Mouse (Mus musculus) E14TG2a.4 (cell line): ENCODE measurements at regions not wholly inside any gene's neighbourhood (a gene's known extent, or its start where the extent isn't known, plus 50 kb on each side); places are given as distances from the start of the nearest gene placed in this dataset.

Experiments used
- H3K27me3 ChIP-seq: 2 replicates; pipeline ENCODE4 v1.6.1; 2014; ENCODE audit warnings: low read length, control low read depth; ENCODE audit not compliant: insufficient read depth
- H3K36me3 ChIP-seq: 2 replicates; pipeline ENCODE4 v1.6.1; 2014; ENCODE audit warnings: low read length, control low read depth; ENCODE audit not compliant: insufficient read depth
- H3K4me1 ChIP-seq: replicated peaks from 2 replicates; pipeline ENCODE4 v1.6.1; 2014; ENCODE audit warnings: low read depth, low read length, control low read depth
- H3K4me3 ChIP-seq: replicated peaks from 2 replicates; pipeline ENCODE4 v1.5.1; 2014; ENCODE audit warnings: mild to moderate bottlenecking, low read length
- H3K9me3 ChIP-seq: 2 replicates; pipeline ENCODE4 v1.6.1; 2014; ENCODE audit warnings: low read length, control low read depth
- CTCF ChIP-seq: conservative IDR thresholded peaks from 2 replicates; pipeline ENCODE4 v1.5.1; 2014; ENCODE audit warnings: low read length
- NANOG ChIP-seq: IDR thresholded peaks from 2 replicates; pipeline ENCODE4 v1.6.1; 2014; ENCODE audit warnings: borderline replicate concordance, low read length, mixed read lengths
- POU5F1 ChIP-seq: IDR thresholded peaks from 2 replicates; pipeline ENCODE4 v1.6.1; 2014; ENCODE audit warnings: low read length, borderline replicate concordance

DNA sequence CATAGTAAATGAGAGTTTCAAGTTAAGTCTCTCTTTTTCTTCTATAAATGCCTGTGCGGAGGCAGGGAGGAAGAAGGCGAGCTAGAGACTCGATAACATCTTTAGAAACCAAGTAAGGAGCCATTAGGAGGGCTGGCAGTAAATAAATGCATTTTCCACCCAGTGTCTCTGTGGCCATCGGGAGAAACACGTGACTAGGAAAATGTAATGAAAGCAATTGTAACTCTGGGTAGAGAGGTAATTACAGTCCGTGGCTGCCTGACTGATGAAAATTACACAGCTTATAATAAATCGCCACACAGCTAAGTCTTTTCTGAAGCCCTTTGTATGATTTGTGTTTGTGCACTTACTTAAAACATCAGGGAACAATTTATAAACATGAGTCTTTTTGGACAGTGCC is 77.4 kb upstream of the Cox10 start:
- no peaks in the 10 kb centered on the region for H3K36me3 ChIP-seq
- no peak overlapping the region for H3K4me3 ChIP-seq
- no peaks in the 10 kb centered on the region for H3K9me3 ChIP-seq
- no peaks in the 10 kb centered on the region for H3K4me1 ChIP-seq
- TF ChIP-seq NANOG (no peak), POU5F1 (no peak)
- no peaks in the 10 kb centered on the region for H3K27me3 ChIP-seq

- no peaks in the 10 kb centered on the region for H3K4me1 ChIP-seq
- TF ChIP-seq POU5F1 (no peak), CTCF (no peak), NANOG (no peak)
Measured at GRCm38 (mm10) chr11:64139483-64139882, 60.2 kb upstream of the Cox10 start.

DNA sequence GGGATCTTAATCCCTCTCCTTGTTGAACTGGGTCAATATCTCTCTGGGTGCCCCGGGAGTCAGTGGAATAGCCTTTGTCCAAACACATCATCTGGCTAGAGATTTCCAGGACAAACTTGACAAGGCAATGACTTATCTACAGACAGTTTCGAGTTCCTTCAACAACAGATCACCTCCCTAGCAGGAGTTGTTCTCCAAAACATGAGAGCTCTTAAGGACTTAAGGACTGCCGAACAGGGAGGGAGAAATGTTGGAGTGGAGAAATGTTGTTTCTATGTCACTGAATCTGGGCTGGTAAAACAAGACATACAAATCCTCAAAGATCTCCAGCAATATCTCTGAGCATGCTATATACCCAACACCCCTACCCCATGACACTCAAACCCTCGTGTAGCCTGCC is 59.7 kb upstream of the Cox10 start:
- Histone ChIP-seq H3K36me3 (no peaks in the 10 kb centered on the region), H3K27me3 (peaks cover 22% of the 10 kb centered on the region), H3K9me3 (no peaks in the 10 kb centered on the region), H3K4me3 (no peak overlapping the region), H3K4me1 (no peaks in the 10 kb centered on the region)
- no peak for TF ChIP-seq CTCF
- no peak for TF ChIP-seq POU5F1
- no peak for TF ChIP-seq NANOG

More at GRCm38 (mm10) chr11:64139483-64139882, 60.2 kb upstream of the Cox10 start:
- Histone ChIP-seq H3K9me3 (no peaks in the 10 kb centered on the region), H3K36me3 (no peaks in the 10 kb centered on the region), H3K27me3 (peaks cover 18% of the 10 kb centered on the region), H3K4me3 (no peak overlapping the region)

GRCm38 (mm10) chr11:64135766-64136165 is 56.5 kb upstream of the Cox10 start:
- Histone ChIP-seq H3K4me3 (no peak overlapping the region), H3K4me1 (no peaks in the 10 kb centered on the region), H3K9me3 (no peaks in the 10 kb centered on the region), H3K27me3 (peaks cover 22% of the 10 kb centered on the region), H3K36me3 (no peaks in the 10 kb centered on the region)
- TF ChIP-seq POU5F1: no peak
- TF ChIP-seq NANOG: no peak
- TF ChIP-seq CTCF: no peak

DNA sequence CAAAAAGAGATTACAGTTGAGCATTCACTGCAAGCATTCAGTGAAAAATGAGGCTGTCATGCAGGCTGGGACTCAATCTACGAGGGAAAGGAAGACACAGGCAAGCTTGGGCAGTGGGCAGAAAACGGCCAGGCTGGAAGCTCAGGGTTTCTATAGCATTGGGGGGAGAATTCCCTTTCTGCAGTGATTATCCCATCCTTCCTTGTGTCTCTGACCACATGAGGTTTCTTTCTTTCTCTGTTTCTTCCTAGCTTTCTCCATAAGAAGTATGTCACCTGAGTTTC is 56.0 kb upstream of the Cox10 start:
- H3K4me1 ChIP-seq: no peaks in the 10 kb centered on the region
- no peaks in the 10 kb centered on the region for H3K9me3 ChIP-seq
- no peak for TF ChIP-seq NANOG
- TF ChIP-seq CTCF: no peak
- TF ChIP-seq POU5F1: no peak
- no peaks in the 10 kb centered on the region for H3K36me3 ChIP-seq
- H3K4me3 ChIP-seq: no peak overlapping the region
- peaks cover 22% of the 10 kb centered on the region for H3K27me3 ChIP-seq

DNA sequence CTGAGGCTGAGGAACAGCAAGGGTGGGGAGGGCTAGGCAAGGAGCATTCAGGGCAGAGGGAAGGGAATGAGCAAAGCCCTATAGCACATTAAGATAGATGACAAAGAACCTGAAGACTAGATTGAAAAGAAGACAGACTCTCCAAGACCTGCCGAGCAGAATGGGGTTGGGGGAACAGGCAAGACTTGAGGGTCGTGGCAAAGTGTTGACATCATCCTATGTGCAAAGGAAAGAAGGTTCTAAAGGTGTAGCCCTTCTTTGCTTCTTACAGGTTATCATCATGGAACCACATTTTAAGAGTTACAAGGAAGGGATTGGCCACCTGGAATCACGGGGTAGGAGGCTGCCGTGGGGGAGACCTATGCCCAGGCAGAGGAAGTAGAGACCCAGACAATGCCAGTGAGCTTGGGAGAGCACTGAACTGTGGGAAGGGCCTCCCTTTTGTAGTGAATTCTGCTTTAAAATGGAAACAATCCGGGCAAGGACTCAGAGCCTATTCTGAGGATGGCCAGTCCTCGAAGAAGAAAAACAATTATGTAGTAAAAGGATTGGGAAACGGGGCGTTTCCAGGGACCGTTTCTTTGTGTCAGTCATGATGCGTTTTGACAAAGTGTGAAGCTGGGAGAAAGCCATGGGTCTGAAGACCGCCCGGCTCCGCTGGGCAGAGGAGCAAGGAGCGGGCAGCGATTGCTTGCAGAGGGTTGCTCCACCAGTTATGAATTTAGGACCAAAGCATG is 55.5 kb upstream of the Cox10 start:
- Histone ChIP-seq H3K27me3 (peaks cover 22% of the 10 kb centered on the region), H3K9me3 (no peaks in the 10 kb centered on the region), H3K4me3 (no peak overlapping the region), H3K36me3 (no peaks in the 10 kb centered on the region), H3K4me1 (no peaks in the 10 kb centered on the region)
- TF ChIP-seq NANOG (no peak), POU5F1 (no peak), CTCF (no peak)
